In genomic region chr19:46478242-46478641, GRCm38 (mm10) we compare ENCODE assay signal across 8 mouse cellular contexts. TPM values are rescaled to one million over a fixed set of nuclear protein-coding genes. Genes with fewer than 3 reads are reported as not detected.
A peak's percentile ranks its signal among the peaks of the same experiment; 100 is the strongest.
DNase-seq lines count a peak whose midpoint lies in the region; ATAC-seq and TF ChIP-seq lines count a peak whose summit lies in the region.

No protein-coding gene starts in this region.

- no peak for DNase-seq in midbrain, embryonic 11.5 days (ENCODE audit: low spot score, missing footprints)
- no peak for DNase-seq in layer of hippocampus, adult 8-10 months (ENCODE audit: low spot score in 2 of 2)
- DNase-seq in c-Kit-positive CD71-positive TER-119-positive erythroid progenitor cells, embryonic 14.5 days (ENCODE audit: low spot score) = no peak

- WGBS in midbrain, embryonic 12.5 days = 84% methylated on average over 4 of the region's 4 CpGs
- 83% methylated on average over 4 of the region's 4 CpGs for WGBS in midbrain, embryonic 11.5 days
- WGBS in embryonic facial prominence, embryonic 13.5 days = 91% methylated on average over 4 of the region's 4 CpGs
- WGBS in hindbrain, embryonic 15.5 days = 80% methylated on average over 4 of the region's 4 CpGs
- 70% methylated on average over 4 of the region's 4 CpGs for WGBS in small intestine, adult 2 months

- H3K9ac ChIP-seq in midbrain, embryonic 12.5 days (replicated peaks) = no peak overlapping the region
- H3K9ac ChIP-seq in midbrain, embryonic 11.5 days (ENCODE audit: low read length) = no peak overlapping the region
- 0 out of 2 replicates have a peak overlapping the region, but pooled peaks have one; percentile 27 for H3K9ac ChIP-seq in embryonic facial prominence, embryonic 13.5 days
- H3K9ac ChIP-seq in hindbrain, embryonic 15.5 days = no peak overlapping the region

- H3K27me3 ChIP-seq in midbrain, embryonic 12.5 days = no peaks in the 10 kb centered on the region
- H3K27me3 ChIP-seq in midbrain, embryonic 11.5 days (ENCODE audit: control insufficient read depth, insufficient read depth, low read length) = no peaks in the 10 kb centered on the region
- H3K27me3 ChIP-seq in embryonic facial prominence, embryonic 13.5 days = no peaks in the 10 kb centered on the region
- H3K27me3 ChIP-seq in hindbrain, embryonic 15.5 days = no peaks in the 10 kb centered on the region
- no peaks in the 10 kb centered on the region for H3K27me3 ChIP-seq in small intestine, adult 2 months (ENCODE audit: control insufficient read depth, insufficient read depth, low read length)

- H3K4me3 ChIP-seq in midbrain, embryonic 12.5 days = no peak overlapping the region
- H3K4me3 ChIP-seq in midbrain, embryonic 11.5 days (ENCODE audit: low read depth, low read length) = no peak overlapping the region
- no peak overlapping the region for H3K4me3 ChIP-seq in embryonic facial prominence, embryonic 13.5 days
- no peak overlapping the region for H3K4me3 ChIP-seq in hindbrain, embryonic 15.5 days
- H3K4me3 ChIP-seq in small intestine, adult 2 months (ENCODE audit: low read depth, low read length) = no peak overlapping the region

- no peak overlapping the region for H3K4me2 ChIP-seq in midbrain, embryonic 12.5 days (replicated peaks)
- H3K4me2 ChIP-seq in midbrain, embryonic 11.5 days = no peak overlapping the region
- no peak overlapping the region for H3K4me2 ChIP-seq in embryonic facial prominence, embryonic 13.5 days
- no peak overlapping the region for H3K4me2 ChIP-seq in hindbrain, embryonic 15.5 days

- no peak for ATAC-seq in midbrain, embryonic 12.5 days (ENCODE audit: low FRiP score, low read depth)
- no peak for ATAC-seq in midbrain, embryonic 11.5 days (ENCODE audit: low FRiP score)
- ATAC-seq in embryonic facial prominence, embryonic 13.5 days (ENCODE audit: insufficient number of reproducible peaks, insufficient read depth, low FRiP score, low TSS enrichment, low read depth) = no peak
- ATAC-seq in hindbrain, embryonic 15.5 days (ENCODE audit: low FRiP score, low read depth) = no peak
- no peak for ATAC-seq in activated CD4-positive, CD25-positive, alpha-beta regulatory T cell, adult 4 months

- H3K4me1 ChIP-seq in midbrain, embryonic 12.5 days = peaks cover 43% of the 10 kb centered on the region
- H3K4me1 ChIP-seq in midbrain, embryonic 11.5 days (ENCODE audit: control insufficient read depth, insufficient read depth, low read length) = peaks cover 37% of the 10 kb centered on the region
- H3K4me1 ChIP-seq in embryonic facial prominence, embryonic 13.5 days = peaks cover 76% of the 10 kb centered on the region
- peaks cover 39% of the 10 kb centered on the region for H3K4me1 ChIP-seq in hindbrain, embryonic 15.5 days (replicated peaks)
- H3K4me1 ChIP-seq in small intestine, adult 2 months (ENCODE audit: control insufficient read depth, insufficient read depth, insufficient read length, low read length) = peaks cover 22% of the 10 kb centered on the region

- no peaks in the 10 kb centered on the region for H3K9me3 ChIP-seq in midbrain, embryonic 12.5 days
- no peaks in the 10 kb centered on the region for H3K9me3 ChIP-seq in midbrain, embryonic 11.5 days (ENCODE audit: control insufficient read depth, low read length)
- no peaks in the 10 kb centered on the region for H3K9me3 ChIP-seq in embryonic facial prominence, embryonic 13.5 days
- H3K9me3 ChIP-seq in hindbrain, embryonic 15.5 days = no peaks in the 10 kb centered on the region

- no peak for TF ChIP-seq CTCF in small intestine, adult 2 months (IDR thresholded peaks at IDR 0.05; ENCODE audit: extremely low read depth, insufficient read length, insufficient replicate concordance, low read depth, low read length)

- no peak for TF ChIP-seq POLR2A in small intestine, adult 2 months (IDR thresholded peaks at IDR 0.05; ENCODE audit: low read depth, low read length)

- peaks cover 59% of the 10 kb centered on the region for H3K36me3 ChIP-seq in midbrain, embryonic 12.5 days
- peaks cover 13% of the 10 kb centered on the region; the same call in 1 of the 2 replicates for H3K36me3 ChIP-seq in midbrain, embryonic 11.5 days (ENCODE audit: control insufficient read depth, insufficient read depth, low read length)
- peaks cover 68% of the 10 kb centered on the region for H3K36me3 ChIP-seq in embryonic facial prominence, embryonic 13.5 days
- H3K36me3 ChIP-seq in hindbrain, embryonic 15.5 days = peaks cover 6% of the 10 kb centered on the region; the same call in 1 of the 2 replicates
- H3K36me3 ChIP-seq in small intestine, adult 2 months (ENCODE audit: control insufficient read depth, insufficient read depth, low read length) = peaks cover 5% of the 10 kb centered on the region; the same call in 1 of the 2 replicates

- H3K27ac ChIP-seq in midbrain, embryonic 12.5 days (replicated peaks) = peak overlapping the region; percentile 35
- H3K27ac ChIP-seq in midbrain, embryonic 11.5 days (ENCODE audit: low read depth, low read length) = no peak overlapping the region
- peak overlapping the region; percentile 78; the same call in 1 of the 2 replicates for H3K27ac ChIP-seq in embryonic facial prominence, embryonic 13.5 days
- H3K27ac ChIP-seq in hindbrain, embryonic 15.5 days (replicated peaks) = peak overlapping the region; percentile 37; the same call in 1 of the 2 replicates
- peak overlapping the region; percentile 60 for H3K27ac ChIP-seq in small intestine, adult 2 months (ENCODE audit: insufficient read depth, low read depth, low read length)

RNA-seq across cellular contexts. Expression of gene Trim8, which starts 23.3 kb away (rescaled TPM):
- polyA plus RNA-seq in midbrain, embryonic 12.5 days (2016; fragmentation: Nextera tagmentation; extraction: Ambion mirVana) = 38.5 and 53.9 TPM in 2 replicates
- 28.6 and 31.7 TPM in 2 replicates for polyA plus RNA-seq in midbrain, embryonic 11.5 days (2014; fragmentation: Nextera tagmentation; extraction: Ambion mirVana)
- 16.7 and 17.6 TPM in 2 replicates for polyA plus RNA-seq in embryonic facial prominence, embryonic 13.5 days (2015; fragmentation: Nextera tagmentation; extraction: Ambion mirVana)
- polyA plus RNA-seq in hindbrain, embryonic 15.5 days (2015; fragmentation: Nextera tagmentation; extraction: Ambion mirVana) = 27.8 and 31.9 TPM in 2 replicates
- polyA plus RNA-seq in small intestine, adult 2 months (2012; rRNA removed) = 42.3 and 54.8 TPM in 2 replicates
- 10 to 100 TPM; 91.0 to 98.4 (median 93.7) TPM for total RNA-seq in layer of hippocampus, adult 8-10 months (2022)
- 10 to 100 TPM; 15.8 to 21.3 TPM for polyA plus RNA-seq in activated CD4-positive, CD25-positive, alpha-beta regulatory T cell, adult 4 months (2017; shearing (Covaris generic))
